Mouse (Mus musculus) cerebellum, adult 2 months (tissue): ENCODE results near the gene Josd1.
"Not testable (repeated sequence)": the region's sequence is repeated elsewhere in the genome, so short reads cannot be mapped to it uniquely, and the experiment has no call there.

ENCODE experiments used
- CTCF ChIP-seq: fragments of 200-500 bp; IDR thresholded peaks from 2 replicates; pipeline ENCODE4 v1.5.1; 2011; ENCODE audit warnings: low read depth, mild to moderate bottlenecking, control low read depth, low read length, moderate library complexity, borderline replicate concordance; ENCODE audit not compliant: insufficient read depth
- POLR2A ChIP-seq: fragments of 200-500 bp; IDR thresholded peaks from 2 replicates; pipeline ENCODE4 v1.6.1; 2011; ENCODE audit warnings: low read length, control low read depth, borderline replicate concordance; ENCODE audit not compliant: insufficient read depth

DNA sequence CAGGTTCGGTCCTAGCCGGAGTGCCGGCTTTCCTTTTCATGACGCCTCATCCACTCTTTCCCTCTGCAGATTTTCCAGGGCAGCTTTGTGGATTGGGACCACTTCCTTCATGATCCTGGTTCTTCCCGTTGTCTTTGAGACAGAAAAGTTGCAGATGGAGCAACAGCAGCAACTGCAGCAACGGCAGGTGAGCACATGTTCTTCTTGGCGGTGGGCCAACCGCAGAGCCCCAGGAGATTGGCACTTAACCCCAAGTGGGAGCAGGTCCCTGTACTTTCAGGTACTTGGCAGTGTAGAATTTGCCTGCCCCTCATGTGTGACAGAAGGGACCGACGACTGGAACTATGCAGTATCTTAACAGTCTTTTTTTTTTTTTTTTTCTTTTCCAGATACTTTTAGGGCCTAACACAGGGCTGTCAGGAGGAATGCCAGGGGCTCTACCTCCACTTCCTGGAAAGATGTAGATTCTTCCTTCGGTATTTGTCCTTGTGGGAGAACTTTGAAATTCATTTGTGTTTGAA is 15.8 kb downstream of the Josd1 start:
- not testable (repeated sequence) for TF ChIP-seq CTCF, POLR2A
